Mouse (Mus musculus) E14TG2a.4 (cell line): Measurements from ENCODE around the gene Atf6.

Experiments used
- H3K27me3 ChIP-seq: 2 replicates; pipeline ENCODE4 v1.6.1; 2014; ENCODE audit warnings: low read length, control low read depth; ENCODE audit not compliant: insufficient read depth
- H3K36me3 ChIP-seq: 2 replicates; pipeline ENCODE4 v1.6.1; 2014; ENCODE audit warnings: low read length, control low read depth; ENCODE audit not compliant: insufficient read depth
- H3K4me1 ChIP-seq: replicated peaks from 2 replicates; pipeline ENCODE4 v1.6.1; 2014; ENCODE audit warnings: low read depth, low read length, control low read depth
- H3K4me3 ChIP-seq: replicated peaks from 2 replicates; pipeline ENCODE4 v1.5.1; 2014; ENCODE audit warnings: mild to moderate bottlenecking, low read length
- H3K9me3 ChIP-seq: 2 replicates; pipeline ENCODE4 v1.6.1; 2014; ENCODE audit warnings: low read length, control low read depth
- CTCF ChIP-seq: conservative IDR thresholded peaks from 2 replicates; pipeline ENCODE4 v1.5.1; 2014; ENCODE audit warnings: low read length
- NANOG ChIP-seq: IDR thresholded peaks from 2 replicates; pipeline ENCODE4 v1.6.1; 2014; ENCODE audit warnings: borderline replicate concordance, low read length, mixed read lengths
- POU5F1 ChIP-seq: IDR thresholded peaks from 2 replicates; pipeline ENCODE4 v1.6.1; 2014; ENCODE audit warnings: low read length, borderline replicate concordance

Atf6 gene

DNA sequence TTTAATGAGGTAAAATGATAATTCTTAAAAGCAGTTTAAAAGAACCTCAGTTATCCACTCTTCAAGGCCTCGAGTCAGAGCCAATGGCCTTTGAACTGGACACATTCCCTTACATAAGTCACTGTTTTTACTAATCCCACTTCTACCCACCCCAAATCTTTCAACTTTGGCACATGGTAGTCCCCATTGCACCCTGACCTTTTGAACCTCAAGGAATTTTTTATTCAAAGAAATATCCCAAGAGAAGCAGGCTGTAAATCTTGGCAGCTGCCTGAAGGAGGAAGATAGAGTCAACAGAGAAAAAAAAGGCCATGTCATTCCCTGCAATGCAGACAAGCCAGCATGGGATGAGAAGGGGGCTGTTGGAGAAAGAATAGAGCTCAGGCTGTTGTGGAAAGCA lies 93.1 kb downstream of the Atf6 start:
- no peak for TF ChIP-seq POU5F1
- no peak for TF ChIP-seq NANOG
- TF ChIP-seq CTCF = no peak
- H3K27me3 ChIP-seq = no peaks in the 10 kb centered on the region
- no peak overlapping the region for H3K4me3 ChIP-seq
- H3K9me3 ChIP-seq = no peaks in the 10 kb centered on the region
- H3K4me1 ChIP-seq = no peaks in the 10 kb centered on the region
- H3K36me3 ChIP-seq = peaks cover 13% of the 10 kb centered on the region; the same call in 1 of the 2 replicates

DNA sequence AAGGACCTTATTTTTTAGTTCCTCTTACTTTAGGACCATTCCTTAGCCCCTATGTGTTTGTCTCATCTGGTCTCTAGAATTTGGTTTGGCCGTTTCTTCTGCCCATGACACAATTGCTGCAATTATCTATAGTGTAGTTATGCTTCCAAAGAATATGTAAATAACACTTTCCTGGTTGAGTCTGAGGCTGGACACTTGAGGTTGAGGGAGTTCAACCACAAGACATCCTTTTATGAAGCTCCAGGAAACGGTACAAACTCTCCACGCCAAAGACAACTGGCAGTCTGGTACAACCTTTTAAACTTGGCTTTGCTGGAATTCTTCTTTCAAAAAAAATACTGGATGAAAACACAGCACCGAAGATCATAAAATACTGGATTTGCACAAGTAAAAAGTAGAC lies 94.1 kb downstream of the Atf6 start:
- Histone ChIP-seq H3K4me1 (no peaks in the 10 kb centered on the region), H3K4me3 (no peak overlapping the region), H3K36me3 (peaks cover 10% of the 10 kb centered on the region; the same call in 1 of the 2 replicates), H3K9me3 (no peaks in the 10 kb centered on the region), H3K27me3 (no peaks in the 10 kb centered on the region)
- no peak for TF ChIP-seq POU5F1
- TF ChIP-seq NANOG = no peak
- no peak for TF ChIP-seq CTCF

DNA sequence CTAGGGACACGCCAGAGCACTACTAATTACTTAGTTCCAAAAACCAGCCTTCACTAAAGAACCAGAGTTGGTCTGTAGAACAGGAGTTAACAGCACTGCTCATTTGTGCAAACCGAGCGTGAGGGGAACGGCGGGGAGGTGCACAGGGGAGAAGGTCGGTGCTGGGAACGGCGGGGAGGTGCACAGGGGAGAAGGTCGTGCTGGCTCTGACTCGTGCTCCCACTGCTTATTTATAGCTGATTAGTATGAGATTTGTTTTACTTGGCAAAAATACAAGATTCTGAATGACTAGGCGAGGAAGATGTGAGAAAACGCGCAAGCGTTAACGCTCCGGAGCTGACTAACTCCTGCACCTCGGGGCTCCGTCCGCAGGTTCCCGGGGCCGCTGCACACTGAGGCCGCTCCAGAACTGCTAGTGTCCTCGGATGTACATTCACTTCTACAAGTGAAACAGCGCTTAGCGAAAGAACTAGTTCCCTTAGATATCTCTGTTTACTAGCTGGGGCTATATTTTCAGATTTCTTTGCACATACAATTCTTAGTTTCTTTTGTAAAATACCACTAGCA lies 96.1 kb downstream of the Atf6 start:
- H3K27me3 ChIP-seq = no peaks in the 10 kb centered on the region
- H3K4me1 ChIP-seq = no peaks in the 10 kb centered on the region
- peak overlapping the region; percentile 60 for H3K4me3 ChIP-seq
- no peaks in the 10 kb centered on the region for H3K9me3 ChIP-seq
- H3K36me3 ChIP-seq = peaks cover 15% of the 10 kb centered on the region; the same call in 1 of the 2 replicates
- TF ChIP-seq NANOG = no peak

DNA sequence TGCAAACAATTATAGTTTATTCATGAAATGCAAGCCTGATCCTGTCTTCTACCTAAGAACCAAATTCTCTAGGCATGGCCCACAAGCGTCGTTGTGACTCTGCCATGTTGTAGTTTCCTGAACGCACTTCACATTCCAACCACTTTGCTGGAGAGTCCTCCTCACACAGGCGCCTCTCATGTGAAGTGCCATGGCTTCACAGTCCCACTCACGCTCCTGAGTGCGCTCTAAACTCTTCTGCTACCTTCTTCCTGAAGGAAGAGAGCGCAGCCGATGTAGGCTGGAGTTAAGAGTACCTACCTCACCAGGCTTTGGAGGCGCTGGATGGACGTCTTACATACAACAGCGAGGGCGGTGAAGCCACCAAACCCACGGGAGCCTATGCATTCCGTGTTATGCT lies 96.9 kb downstream of the Atf6 start:
- H3K36me3 ChIP-seq = peaks cover 13% of the 10 kb centered on the region; the same call in 1 of the 2 replicates
- 0 out of 2 replicates have a peak, but pooled peaks cover under 1% of the 10 kb centered on the region for H3K9me3 ChIP-seq
- TF ChIP-seq NANOG = no peak
- no peak for TF ChIP-seq CTCF
- no peak for TF ChIP-seq POU5F1
- no peak overlapping the region for H3K4me3 ChIP-seq
- H3K27me3 ChIP-seq = no peaks in the 10 kb centered on the region
- H3K4me1 ChIP-seq = no peaks in the 10 kb centered on the region

DNA sequence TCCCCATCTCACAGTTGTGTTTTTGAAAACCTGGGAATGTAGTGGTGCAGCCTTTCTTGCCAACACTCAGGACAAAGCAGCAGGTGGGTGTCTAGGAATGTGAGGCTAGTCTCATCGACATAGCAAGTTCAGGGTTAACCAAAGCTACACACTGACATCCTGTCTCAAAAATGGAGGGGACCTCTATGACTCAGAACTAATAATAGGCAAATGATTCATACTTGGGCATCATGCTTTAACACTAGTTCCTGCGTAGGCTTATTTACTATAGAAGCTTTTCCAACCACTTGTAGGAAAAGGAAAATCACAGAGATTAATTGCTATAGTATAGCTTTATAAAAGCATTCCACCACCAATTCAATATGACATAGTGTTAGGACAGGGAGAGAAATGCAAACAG lies 100.6 kb downstream of the Atf6 start:
- TF ChIP-seq NANOG (no peak), CTCF (no peak), POU5F1 (no peak)
- Histone ChIP-seq H3K4me3 (no peak overlapping the region), H3K36me3 (peaks cover 12% of the 10 kb centered on the region; the same call in 1 of the 2 replicates), H3K4me1 (no peaks in the 10 kb centered on the region), H3K27me3 (no peaks in the 10 kb centered on the region), H3K9me3 (0 out of 2 replicates have a peak, but pooled peaks cover 5% of the 10 kb centered on the region)

DNA sequence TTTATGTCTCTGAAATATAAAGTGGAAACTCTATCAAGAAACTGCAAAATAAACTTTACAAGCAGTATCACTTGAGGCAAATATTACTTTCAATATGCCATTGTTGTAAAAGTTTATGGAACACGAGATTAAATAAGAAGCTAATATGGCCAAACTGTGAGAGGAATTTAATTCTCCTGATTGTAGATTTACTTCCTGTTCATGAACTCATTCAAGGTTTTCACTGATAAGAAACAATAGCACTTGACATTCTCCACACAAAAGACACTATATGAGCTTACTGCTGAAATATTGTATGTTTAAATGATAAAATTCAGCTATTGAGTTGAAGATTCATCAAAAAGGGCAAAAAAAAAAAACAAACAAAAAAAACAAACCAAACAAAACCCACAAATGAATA lies 102.8 kb downstream of the Atf6 start:
- peaks cover 6% of the 10 kb centered on the region for H3K4me1 ChIP-seq
- no peak overlapping the region for H3K4me3 ChIP-seq
- H3K27me3 ChIP-seq = no peaks in the 10 kb centered on the region
- 0 out of 2 replicates have a peak, but pooled peaks cover 5% of the 10 kb centered on the region for H3K9me3 ChIP-seq
- TF ChIP-seq NANOG (no peak), POU5F1 (no peak), CTCF (no peak)
- H3K36me3 ChIP-seq = peaks cover 12% of the 10 kb centered on the region; the same call in 1 of the 2 replicates

DNA sequence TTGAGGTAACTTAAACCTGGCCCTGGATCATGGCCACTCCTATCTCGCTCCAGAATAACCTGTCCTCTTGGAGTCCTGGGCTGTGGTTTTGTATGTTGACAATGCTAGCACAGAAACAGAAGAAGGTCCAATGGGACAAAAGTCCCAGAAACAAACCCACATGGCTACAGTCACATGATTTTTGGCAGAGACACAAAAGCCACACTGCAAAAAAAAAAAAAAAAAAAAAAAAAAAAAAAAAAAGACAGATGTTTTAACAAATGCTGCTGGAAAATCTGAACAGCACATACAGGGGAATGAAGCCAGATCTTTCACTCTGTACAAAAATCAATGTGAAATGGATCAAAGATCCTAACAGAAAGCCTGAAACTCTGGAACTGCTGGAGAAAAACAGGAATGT lies 105.9 kb downstream of the Atf6 start:
- Histone ChIP-seq H3K4me3 (no peak overlapping the region), H3K36me3 (peaks cover 8% of the 10 kb centered on the region; the same call in 1 of the 2 replicates), H3K27me3 (no peaks in the 10 kb centered on the region), H3K4me1 (peaks cover 8% of the 10 kb centered on the region), H3K9me3 (0 out of 2 replicates have a peak, but pooled peaks cover 5% of the 10 kb centered on the region)
- TF ChIP-seq CTCF (no peak), POU5F1 (no peak), NANOG (no peak)

DNA sequence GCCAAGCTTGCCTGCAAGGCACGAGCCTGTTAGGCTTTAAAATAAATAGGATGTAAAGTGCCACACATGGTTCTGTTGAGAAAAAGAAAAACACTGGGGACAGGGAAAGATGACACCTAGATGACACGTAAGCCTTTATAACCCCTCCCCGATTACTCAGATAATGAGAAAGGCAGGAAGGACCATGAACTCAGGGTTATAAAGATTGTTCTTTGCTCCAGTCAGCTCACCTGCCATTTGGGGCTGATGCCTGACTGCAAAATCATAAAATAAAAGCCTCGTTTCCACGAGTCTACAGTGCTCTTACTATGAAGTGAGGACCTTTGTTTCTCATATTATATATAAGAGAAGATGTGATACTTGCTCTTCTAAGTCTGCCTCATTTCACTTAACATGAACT lies 114.0 kb downstream of the Atf6 start:
- Histone ChIP-seq H3K27me3 (no peaks in the 10 kb centered on the region), H3K9me3 (no peaks in the 10 kb centered on the region), H3K4me3 (no peak overlapping the region), H3K36me3 (no peaks in the 10 kb centered on the region), H3K4me1 (no peaks in the 10 kb centered on the region)
- TF ChIP-seq NANOG = no peak
- no peak for TF ChIP-seq CTCF
- no peak for TF ChIP-seq POU5F1

DNA sequence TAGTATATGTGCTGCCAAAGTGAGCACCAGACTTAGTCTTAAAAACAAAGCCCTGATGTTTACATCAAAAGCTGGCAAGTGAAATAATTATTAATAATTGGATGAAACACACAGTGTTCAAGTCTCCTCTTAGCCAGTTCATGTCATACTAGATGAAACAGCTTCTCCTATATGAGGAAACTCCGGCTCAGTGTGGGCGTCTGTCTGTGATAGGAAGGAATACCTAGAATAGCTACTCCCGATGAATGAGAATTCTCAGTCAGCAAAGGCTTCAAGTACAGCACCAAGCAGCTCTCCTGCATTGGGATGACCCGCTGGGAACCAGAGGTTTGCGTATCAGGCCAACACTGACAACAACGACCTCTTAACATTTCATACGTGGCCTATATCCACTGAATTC lies 115.8 kb downstream of the Atf6 start:
- Histone ChIP-seq H3K36me3 (no peaks in the 10 kb centered on the region), H3K4me1 (no peaks in the 10 kb centered on the region), H3K27me3 (no peaks in the 10 kb centered on the region), H3K9me3 (no peaks in the 10 kb centered on the region), H3K4me3 (no peak overlapping the region)
- TF ChIP-seq CTCF = no peak
- no peak for TF ChIP-seq POU5F1
- TF ChIP-seq NANOG = no peak
